Mouse (Mus musculus) CD4-positive, CD25-positive, alpha-beta regulatory T cell, adult 4 months (primary cell): ENCODE results near the gene Prss38. TPM values are rescaled to one million over a fixed set of nuclear protein-coding genes. Genes with fewer than 3 reads are reported as not detected.

Experiments used
- ATAC-seq: one replicate; pipeline ENCODE4 v1.8.0; 2017
- polyA plus RNA-seq, 2 experiments: library from polyadenylated mRNA; unstranded; fragments of 100-300 nt; shearing (Covaris generic); gene quantifications; one replicate each; pipeline ENCODE4 v1.2.1; 2017

Gene Prss38
- polyA plus RNA-seq = not detected

GRCm38 (mm10) chr11:59375475-59375874 lies at the start of gene Prss38:
Gene Prss38, minus strand, starts transcription at chr11:59375657.
- no peak for ATAC-seq

GRCm38 (mm10) chr11:59423010-59423588 lies 47.6 kb upstream of the Prss38 start:
- ATAC-seq = no peak

- no peak for ATAC-seq
Observed at GRCm38 (mm10) chr11:59421967-59422366, 46.5 kb upstream of the Prss38 start.

GRCm38 (mm10) chr11:59421436-59421835 lies 46.0 kb upstream of the Prss38 start:
- no peak for ATAC-seq

GRCm38 (mm10) chr11:59418708-59419107 lies 43.3 kb upstream of the Prss38 start:
- ATAC-seq = no peak

GRCm38 (mm10) chr11:59412999-59413863 lies 37.8 kb upstream of the Prss38 start:
- no peak for ATAC-seq

GRCm38 (mm10) chr11:59412058-59412457 lies 36.6 kb upstream of the Prss38 start:
- no peak for ATAC-seq

GRCm38 (mm10) chr11:59410851-59411250 lies 35.4 kb upstream of the Prss38 start:
- ATAC-seq = no peak

GRCm38 (mm10) chr11:59405761-59406160 lies 30.3 kb upstream of the Prss38 start:
- no peak for ATAC-seq

GRCm38 (mm10) chr11:59400876-59401275 lies 25.4 kb upstream of the Prss38 start:
- no peak for ATAC-seq

- no peak for ATAC-seq
Observed at GRCm38 (mm10) chr11:59399830-59400229, 24.4 kb upstream of the Prss38 start.

- peak; percentile 79 for ATAC-seq
Observed at GRCm38 (mm10) chr11:59397536-59398371, 22.3 kb upstream of the Prss38 start.

- ATAC-seq = no peak
Observed at GRCm38 (mm10) chr11:59394451-59394850, 19.0 kb upstream of the Prss38 start.

GRCm38 (mm10) chr11:59393591-59393990 lies 18.1 kb upstream of the Prss38 start:
- no peak for ATAC-seq

- ATAC-seq = no peak
Observed at GRCm38 (mm10) chr11:59392300-59392699, 16.8 kb upstream of the Prss38 start.

- ATAC-seq = no peak
Observed at GRCm38 (mm10) chr11:59390470-59390869, 15.0 kb upstream of the Prss38 start.

- no peak for ATAC-seq
Observed at GRCm38 (mm10) chr11:59389617-59390016, 14.2 kb upstream of the Prss38 start.

GRCm38 (mm10) chr11:59388806-59389205 lies 13.3 kb upstream of the Prss38 start:
- ATAC-seq = no peak

- no peak for ATAC-seq
Observed at GRCm38 (mm10) chr11:59387471-59387870, 12.0 kb upstream of the Prss38 start.

- no peak for ATAC-seq
Observed at GRCm38 (mm10) chr11:59385123-59385522, 9.7 kb upstream of the Prss38 start.

GRCm38 (mm10) chr11:59384441-59384959 lies 9.0 kb upstream of the Prss38 start:
- ATAC-seq = no peak

- no peak for ATAC-seq
Observed at GRCm38 (mm10) chr11:59379547-59379946, 4.1 kb upstream of the Prss38 start.

GRCm38 (mm10) chr11:59377999-59378398 lies 2.5 kb upstream of the Prss38 start:
- no peak for ATAC-seq
